Mouse (Mus musculus): ENCODE results near the gene RPS10-NUDT3. TPM values are rescaled to one million over a fixed set of nuclear protein-coding genes. Genes with fewer than 3 reads are reported as not detected.
"Not testable (repeated sequence)": the region's sequence is repeated elsewhere in the genome, so short reads cannot be mapped to it uniquely, and the experiment has no call there.

Gene RPS10-NUDT3
- polyA plus RNA-seq, 1 experiment from 2014 or later = not detected

DNA sequence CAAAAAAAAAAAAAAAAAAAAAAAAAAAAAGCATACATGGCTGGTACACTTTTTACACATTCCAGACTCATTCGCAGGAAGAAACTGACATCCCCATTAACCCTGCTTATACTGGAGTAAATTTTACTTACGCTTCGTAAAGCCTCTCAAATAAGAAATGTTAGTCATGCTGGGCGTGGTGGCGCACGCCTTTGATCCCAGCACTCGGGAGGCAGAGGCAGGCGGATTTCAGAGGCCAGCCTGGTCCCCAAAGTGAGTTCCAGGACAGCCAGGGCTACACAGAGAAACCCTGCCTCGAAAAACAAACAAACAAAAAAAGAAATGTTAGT, 517 bp upstream of the RPS10-NUDT3 start:
- WGBS = 44% methylated on average over 9 of the region's 9 CpGs
- H3K9ac ChIP-seq (ENCODE audit: low read depth, low read length) = peak overlapping the region; percentile 85
- H3K4me3 ChIP-seq (ENCODE audit: low read length) = peak overlapping the region; percentile 77
- peaks cover 22% of the 10 kb centered on the region for H3K4me1 ChIP-seq (ENCODE audit: control insufficient read depth, insufficient read depth, low read length)
- not testable (repeated sequence) for H3K9me3 ChIP-seq (ENCODE audit: control insufficient read depth, low read length); ATAC-seq (ENCODE audit: low FRiP score, low TSS enrichment); H3K27me3 ChIP-seq (ENCODE audit: control insufficient read depth, insufficient read depth, low read length)
- peak overlapping the region; percentile 87; the same call in 1 of the 2 replicates for H3K27ac ChIP-seq (ENCODE audit: low read depth, low read length)
- H3K36me3 ChIP-seq (ENCODE audit: control insufficient read depth, insufficient read depth, low read length) = peaks cover 34% of the 10 kb centered on the region
- peak overlapping the region; percentile 58; the same call in 1 of the 2 replicates for H3K4me2 ChIP-seq (replicated peaks; ENCODE audit: low read depth, low read length)

DNA sequence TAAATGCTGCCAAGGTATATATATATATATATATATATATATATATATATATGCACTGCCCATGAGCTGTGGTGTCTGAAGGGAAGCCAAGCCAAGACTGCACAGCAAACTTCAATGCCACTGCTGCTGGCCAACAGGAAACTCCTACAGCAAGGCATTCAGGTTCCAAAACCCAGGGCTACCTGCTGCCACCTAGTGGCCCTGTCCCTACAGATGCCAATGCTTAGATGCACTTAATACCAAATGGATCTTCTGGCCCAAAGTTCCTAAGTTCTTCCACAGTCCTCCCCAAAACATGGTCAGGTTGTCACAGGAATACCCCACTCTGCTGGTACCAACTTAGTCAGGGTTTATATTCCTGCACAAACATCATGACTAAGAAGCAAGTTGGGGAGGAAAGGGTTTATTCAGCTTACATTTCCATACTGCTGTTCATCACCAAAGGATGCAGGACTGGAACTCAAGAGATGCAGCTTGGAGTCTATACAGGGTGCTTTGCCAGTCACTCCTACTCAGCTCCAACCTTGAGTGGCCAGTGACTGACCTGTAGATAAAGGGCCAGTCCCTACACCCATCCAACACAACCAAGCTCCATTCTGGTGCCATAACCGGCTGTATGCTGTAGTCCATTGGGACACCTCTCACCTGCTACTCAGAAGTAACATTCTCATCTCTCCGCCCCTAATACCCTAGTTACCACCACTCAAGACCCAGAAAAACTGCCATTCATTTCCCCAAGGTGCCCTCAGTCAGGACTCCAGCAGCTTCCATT, 5.6 kb downstream of the RPS10-NUDT3 start:
- peaks cover 15% of the 10 kb centered on the region for H3K4me1 ChIP-seq (ENCODE audit: control insufficient read depth, insufficient read depth, low read length)
- peaks cover 48% of the 10 kb centered on the region for H3K36me3 ChIP-seq (ENCODE audit: control insufficient read depth, insufficient read depth, low read length)
- no peak overlapping the region for H3K27ac ChIP-seq (ENCODE audit: low read depth, low read length)
- 75% methylated on average over 2 of the region's 2 CpGs for WGBS
- H3K9me3 ChIP-seq (ENCODE audit: control insufficient read depth, low read length) = no peaks in the 10 kb centered on the region
- H3K4me2 ChIP-seq (replicated peaks; ENCODE audit: low read depth, low read length) = no peak overlapping the region
- no peaks in the 10 kb centered on the region for H3K27me3 ChIP-seq (ENCODE audit: control insufficient read depth, insufficient read depth, low read length)
- no peak overlapping the region for H3K4me3 ChIP-seq (ENCODE audit: low read length)
- ATAC-seq (ENCODE audit: low FRiP score, low TSS enrichment) = 0 out of 2 replicates have a peak, but pooled peaks have one; percentile 22
- no peak overlapping the region for H3K9ac ChIP-seq (ENCODE audit: low read depth, low read length)

- ATAC-seq (ENCODE audit: low FRiP score, low TSS enrichment) = no peak
- no peak overlapping the region for H3K4me3 ChIP-seq (ENCODE audit: low read length)
- peaks cover 42% of the 10 kb centered on the region for H3K36me3 ChIP-seq (ENCODE audit: control insufficient read depth, insufficient read depth, low read length)
- no peak overlapping the region for H3K27ac ChIP-seq (ENCODE audit: low read depth, low read length)
- H3K27me3 ChIP-seq (ENCODE audit: control insufficient read depth, insufficient read depth, low read length) = no peaks in the 10 kb centered on the region
- H3K9me3 ChIP-seq (ENCODE audit: control insufficient read depth, low read length) = no peaks in the 10 kb centered on the region
- 93% methylated on average over 8 of the region's 8 CpGs for WGBS
- no peak overlapping the region for H3K4me2 ChIP-seq (replicated peaks; ENCODE audit: low read depth, low read length)
- peaks cover 16% of the 10 kb centered on the region for H3K4me1 ChIP-seq (ENCODE audit: control insufficient read depth, insufficient read depth, low read length)
- no peak overlapping the region for H3K9ac ChIP-seq (ENCODE audit: low read depth, low read length)
Observed at GRCm38 (mm10) chr17:27628376-27628775, 6.6 kb downstream of the RPS10-NUDT3 start.

GRCm38 (mm10) chr17:27627451-27627850, 7.6 kb downstream of the RPS10-NUDT3 start:
- WGBS = 43% methylated on average over 5 of the region's 5 CpGs
- no peak for ATAC-seq (ENCODE audit: low FRiP score, low TSS enrichment)

GRCm38 (mm10) chr17:27626681-27627080, 8.3 kb downstream of the RPS10-NUDT3 start:
- Histone ChIP-seq H3K4me3 (ENCODE audit: low read length) (no peak overlapping the region), H3K27me3 (ENCODE audit: control insufficient read depth, insufficient read depth, low read length) (no peaks in the 10 kb centered on the region), H3K27ac (ENCODE audit: low read depth, low read length) (no peak overlapping the region), H3K9ac (ENCODE audit: low read depth, low read length) (no peak overlapping the region), H3K36me3 (ENCODE audit: control insufficient read depth, insufficient read depth, low read length) (peaks cover 25% of the 10 kb centered on the region), H3K4me1 (ENCODE audit: control insufficient read depth, insufficient read depth, low read length) (peaks cover 4% of the 10 kb centered on the region; the same call in 1 of the 2 replicates), H3K9me3 (ENCODE audit: control insufficient read depth, low read length) (no peaks in the 10 kb centered on the region), H3K4me2 (replicated peaks; ENCODE audit: low read depth, low read length) (no peak overlapping the region)
- ATAC-seq (ENCODE audit: low FRiP score, low TSS enrichment) = no peak
- WGBS = 33% methylated on average over 5 of the region's 5 CpGs

More at GRCm38 (mm10) chr17:27627451-27627850, 7.6 kb downstream of the RPS10-NUDT3 start:
- Histone ChIP-seq H3K4me2 (replicated peaks; ENCODE audit: low read depth, low read length) (no peak overlapping the region), H3K4me1 (ENCODE audit: control insufficient read depth, insufficient read depth, low read length) (peaks cover 11% of the 10 kb centered on the region; the same call in 1 of the 2 replicates), H3K4me3 (ENCODE audit: low read length) (no peak overlapping the region), H3K27me3 (ENCODE audit: control insufficient read depth, insufficient read depth, low read length) (no peaks in the 10 kb centered on the region), H3K27ac (ENCODE audit: low read depth, low read length) (no peak overlapping the region), H3K36me3 (ENCODE audit: control insufficient read depth, insufficient read depth, low read length) (peaks cover 33% of the 10 kb centered on the region), H3K9me3 (ENCODE audit: control insufficient read depth, low read length) (no peaks in the 10 kb centered on the region), H3K9ac (ENCODE audit: low read depth, low read length) (no peak overlapping the region)

DNA sequence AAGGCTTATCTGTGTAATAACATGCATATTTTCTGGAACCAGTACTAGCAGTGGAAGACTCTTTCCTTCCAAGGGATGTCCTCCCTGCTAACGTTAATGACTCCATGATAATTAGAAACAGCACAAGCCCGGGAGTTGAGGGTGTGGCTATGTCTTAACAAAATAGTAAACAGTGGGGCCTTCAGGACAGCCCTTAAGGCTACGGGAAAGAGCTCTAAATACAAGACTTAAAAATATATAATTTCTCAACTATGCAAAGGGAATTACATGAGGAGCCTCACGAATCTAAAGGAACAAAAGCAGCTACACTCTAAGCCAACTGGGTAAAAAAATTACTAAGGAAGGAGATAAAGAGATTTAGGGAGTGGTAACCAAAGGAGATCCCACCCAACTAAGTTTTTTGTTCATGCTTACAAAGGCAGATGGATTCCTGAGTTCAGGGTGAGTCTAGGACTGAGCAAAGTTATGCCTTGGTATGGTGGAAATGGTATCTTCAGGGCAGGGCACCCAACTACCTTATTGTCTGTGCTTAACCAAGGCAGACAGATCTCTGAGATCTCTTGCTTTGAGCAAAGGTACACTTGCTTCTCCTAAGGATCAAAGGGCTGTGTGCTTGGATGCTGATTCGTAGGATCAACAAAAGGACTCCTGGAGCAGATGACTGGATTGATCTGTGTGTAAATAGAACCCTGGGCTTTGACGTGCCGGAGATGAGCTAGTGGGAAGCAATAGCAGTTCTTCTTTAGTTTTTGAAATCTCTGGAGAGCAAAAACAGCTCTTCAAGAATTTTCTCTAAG, 9.4 kb downstream of the RPS10-NUDT3 start:
- Histone ChIP-seq H3K4me1 (ENCODE audit: control insufficient read depth, insufficient read depth, low read length) (peaks cover 12% of the 10 kb centered on the region), H3K4me2 (replicated peaks; ENCODE audit: low read depth, low read length) (no peak overlapping the region), H3K9me3 (ENCODE audit: control insufficient read depth, low read length) (no peaks in the 10 kb centered on the region), H3K27me3 (ENCODE audit: control insufficient read depth, insufficient read depth, low read length) (no peaks in the 10 kb centered on the region), H3K36me3 (ENCODE audit: control insufficient read depth, insufficient read depth, low read length) (peaks cover 15% of the 10 kb centered on the region), H3K4me3 (ENCODE audit: low read length) (no peak overlapping the region), H3K9ac (ENCODE audit: low read depth, low read length) (no peak overlapping the region), H3K27ac (ENCODE audit: low read depth, low read length) (no peak overlapping the region)
- 53% methylated on average over 7 of the region's 7 CpGs for WGBS
- ATAC-seq (ENCODE audit: low FRiP score, low TSS enrichment) = no peak

- Histone ChIP-seq H3K27me3 (ENCODE audit: control insufficient read depth, insufficient read depth, low read length) (no peaks in the 10 kb centered on the region), H3K9me3 (ENCODE audit: control insufficient read depth, low read length) (no peaks in the 10 kb centered on the region), H3K9ac (ENCODE audit: low read depth, low read length) (peak within 1 kb of the TSS; percentile 98), H3K4me2 (replicated peaks; ENCODE audit: low read depth, low read length) (peak within 1 kb of the TSS; percentile 60), H3K4me1 (ENCODE audit: control insufficient read depth, insufficient read depth, low read length) (peaks cover 17% of the 10 kb centered on the region), H3K36me3 (ENCODE audit: control insufficient read depth, insufficient read depth, low read length) (0 out of 2 replicates have a peak, but pooled peaks cover 2% of the 10 kb centered on the region), H3K27ac (ENCODE audit: low read depth, low read length) (peak within 1 kb of the TSS; percentile 94), H3K4me3 (ENCODE audit: low read length) (peak within 1 kb of the TSS; percentile 96)
- peak; percentile 89 for ATAC-seq (ENCODE audit: low FRiP score, low TSS enrichment)
- WGBS = 8% methylated on average over 88 of the region's 91 CpGs
Observed at GRCm38 (mm10) chr17:27623360-27624326, 11.4 kb downstream of the RPS10-NUDT3 start, which contains the start of gene Nudt3. Gene Nudt3, minus strand, starts transcription at chr17:27623495.

GRCm38 (mm10) chr17:27622611-27623359, 12.2 kb downstream of the RPS10-NUDT3 start:
- WGBS = under 1% methylated on average over 46 of the region's 80 CpGs
- H3K36me3 ChIP-seq (ENCODE audit: control insufficient read depth, insufficient read depth, low read length) = peaks cover 3% of the 10 kb centered on the region; the same call in 1 of the 2 replicates
- peak overlapping the region; percentile 60 for H3K4me2 ChIP-seq (replicated peaks; ENCODE audit: low read depth, low read length)
- peak overlapping the region; percentile 96 for H3K4me3 ChIP-seq (ENCODE audit: low read length)
- H3K27me3 ChIP-seq (ENCODE audit: control insufficient read depth, insufficient read depth, low read length) = no peaks in the 10 kb centered on the region
- ATAC-seq (ENCODE audit: low FRiP score, low TSS enrichment) = peak; percentile 58
- H3K9ac ChIP-seq (ENCODE audit: low read depth, low read length) = peak overlapping the region; percentile 98
- peaks cover 17% of the 10 kb centered on the region for H3K4me1 ChIP-seq (ENCODE audit: control insufficient read depth, insufficient read depth, low read length)
- H3K27ac ChIP-seq (ENCODE audit: low read depth, low read length) = peak overlapping the region; percentile 94
- peaks cover 3% of the 10 kb centered on the region; the same call in 1 of the 2 replicates for H3K9me3 ChIP-seq (ENCODE audit: control insufficient read depth, low read length)

Measured in kidney, embryonic 14.5 days (tissue).